Mouse (Mus musculus): ENCODE data around the gene Amot. TPM values are rescaled to one million over a fixed set of nuclear protein-coding genes. Genes with fewer than 3 reads are reported as not detected.

Gene Amot
- total RNA-seq (2023), result 1 to 10 TPM; 1.6 to 2.6 TPM

GRCm38 (mm10) chrX:145504717-145505415 is at the start of gene Amot:
Gene Amot (minus strand): TSS chrX:145505181.

Other genes with a start within 250 kb of the Amot start
- gene Lhfpl1, start 156.1 kb downstream of the Amot start, total RNA-seq (2023), result not detected

Measured in neutrophil, adult 59 days (primary cell).